Mouse (Mus musculus) intestine, embryonic 15.5 days (tissue): ENCODE data around the gene Kif15. TPM values are rescaled to one million over a fixed set of nuclear protein-coding genes. Genes with fewer than 3 reads are reported as not detected.

ENCODE experiments used
- ATAC-seq: fragments of 200-750 bp; cut with Nextera tagmentation; 2 replicates; pipeline ENCODE4 v1.8.0; 2017; ENCODE audit warnings: moderate TSS enrichment, moderate library complexity
- H3K27ac ChIP-seq: fragments of 300-500 bp; sonication (generic); 2 replicates; pipeline ENCODE4 v1.5.1; 2015; ENCODE audit warnings: mild to moderate bottlenecking, inconsistent platforms
- H3K27me3 ChIP-seq: fragments of 300-500 bp; sonication (generic); replicated peaks from 2 replicates; pipeline ENCODE4 v1.6.1; 2015; ENCODE audit warnings: inconsistent platforms
- H3K36me3 ChIP-seq: fragments of 300-500 bp; sonication (generic); 2 replicates; pipeline ENCODE4 v1.6.1; 2015; ENCODE audit warnings: inconsistent platforms
- H3K4me1 ChIP-seq: fragments of 300-500 bp; sonication (generic); replicated peaks from 2 replicates; pipeline ENCODE4 v1.6.1; 2015; ENCODE audit warnings: inconsistent platforms
- H3K4me2 ChIP-seq: fragments of 300-500 bp; sonication (generic); replicated peaks from 2 replicates; pipeline ENCODE4 v1.6.1; 2015; ENCODE audit warnings: mild to moderate bottlenecking, inconsistent platforms
- H3K4me3 ChIP-seq: fragments of 300-500 bp; sonication (generic); replicated peaks from 2 replicates; pipeline ENCODE4 v1.5.1; 2015; ENCODE audit warnings: inconsistent platforms
- H3K9ac ChIP-seq: fragments of 300-500 bp; sonication (generic); 2 replicates; pipeline ENCODE4 v1.6.1; 2015; ENCODE audit warnings: inconsistent platforms
- H3K9me3 ChIP-seq: fragments of 300-500 bp; sonication (generic); 2 replicates; pipeline ENCODE4 v1.6.1; 2016; ENCODE audit warnings: inconsistent platforms
- WGBS: fragments of 180-500 bp; shearing (Covaris S2); methylation state at CpG from one replicate; pipeline ENCODE4 v1.1.7; 2015; 5-methylcytosine and 5-hydroxymethylcytosine counted together
- polyA plus RNA-seq: library from polyadenylated mRNA; unstranded; fragments of >200 nt; fragmentation: Nextera tagmentation; extraction: Ambion mirVana; gene quantifications from 2 replicates; pipeline ENCODE4 v1.2.1, GENCODE M21; 2015

The Kif15 gene
- polyA plus RNA-seq, 1 experiment from 2014 or later = 44.9 TPM

GRCm38 (mm10) chr9:123021636-123022379, 71.0 kb downstream of the Kif15 start:
- H3K4me3 ChIP-seq = peak overlapping the region; percentile 79
- H3K36me3 ChIP-seq = no peaks in the 10 kb centered on the region
- H3K27ac ChIP-seq = no peak overlapping the region
- H3K4me2 ChIP-seq = peak overlapping the region; percentile 74
- H3K9ac ChIP-seq = peak overlapping the region; percentile 40; the same call in 1 of the 2 replicates
- H3K9me3 ChIP-seq = no peaks in the 10 kb centered on the region
- ATAC-seq = peak; percentile 3; the same call in 1 of the 2 replicates
- 0 out of 2 replicates have a peak, but pooled peaks cover 2% of the 10 kb centered on the region for H3K4me1 ChIP-seq
- WGBS = 39% methylated on average over 16 of the region's 24 CpGs
- H3K27me3 ChIP-seq = no peaks in the 10 kb centered on the region

- ATAC-seq = no peak
Measured at GRCm38 (mm10) chr9:123024201-123024600, 73.4 kb downstream of the Kif15 start.

GRCm38 (mm10) chr9:123031496-123032246, 80.8 kb downstream of the Kif15 start:
- H3K4me3 ChIP-seq = no peak overlapping the region
- 0 out of 2 replicates have a peak, but pooled peaks cover 3% of the 10 kb centered on the region for H3K4me1 ChIP-seq
- 69% methylated on average over 13 of the region's 13 CpGs for WGBS
- no peaks in the 10 kb centered on the region for H3K36me3 ChIP-seq
- H3K27ac ChIP-seq = no peak overlapping the region
- no peak overlapping the region for H3K9ac ChIP-seq
- H3K9me3 ChIP-seq = no peaks in the 10 kb centered on the region
- no peak overlapping the region for H3K4me2 ChIP-seq
- H3K27me3 ChIP-seq = no peaks in the 10 kb centered on the region
- ATAC-seq = no peak

More at GRCm38 (mm10) chr9:123024201-123024600, 73.4 kb downstream of the Kif15 start:
- H3K4me2 ChIP-seq = no peak overlapping the region
- 0 out of 2 replicates have a peak, but pooled peaks cover 2% of the 10 kb centered on the region for H3K4me1 ChIP-seq
- H3K36me3 ChIP-seq = no peaks in the 10 kb centered on the region
- H3K9me3 ChIP-seq = no peaks in the 10 kb centered on the region
- H3K9ac ChIP-seq = no peak overlapping the region
- 84% methylated on average over 2 of the region's 2 CpGs for WGBS
- no peaks in the 10 kb centered on the region for H3K27me3 ChIP-seq
- no peak overlapping the region for H3K27ac ChIP-seq
- no peak overlapping the region for H3K4me3 ChIP-seq

- Histone ChIP-seq H3K4me1 (0 out of 2 replicates have a peak, but pooled peaks cover 3% of the 10 kb centered on the region), H3K9me3 (no peaks in the 10 kb centered on the region), H3K27me3 (no peaks in the 10 kb centered on the region), H3K4me2 (no peak within 1 kb of the TSS), H3K9ac (no peak within 1 kb of the TSS), H3K4me3 (no peak within 1 kb of the TSS), H3K36me3 (no peaks in the 10 kb centered on the region), H3K27ac (no peak within 1 kb of the TSS)
- no peak for ATAC-seq
- 84% methylated on average over 4 of the region's 4 CpGs for WGBS
Measured at GRCm38 (mm10) chr9:123034426-123034825, 83.6 kb downstream of the Kif15 start, which contains the start of gene Tgm4. Tgm4 (plus strand) TSS chr9:123034726.

- 78% methylated on average over 1 of the region's 1 CpGs for WGBS
Measured at GRCm38 (mm10) chr9:123047665-123048064, 96.8 kb downstream of the Kif15 start.

GRCm38 (mm10) chr9:123058724-123059292, 108.0 kb downstream of the Kif15 start:
- no peak for ATAC-seq
- Histone ChIP-seq H3K27me3 (no peaks in the 10 kb centered on the region), H3K4me1 (no peaks in the 10 kb centered on the region), H3K9ac (no peak overlapping the region), H3K9me3 (no peaks in the 10 kb centered on the region), H3K4me3 (no peak overlapping the region), H3K27ac (no peak overlapping the region), H3K4me2 (no peak overlapping the region), H3K36me3 (no peaks in the 10 kb centered on the region)

More at GRCm38 (mm10) chr9:123047665-123048064, 96.8 kb downstream of the Kif15 start:
- no peak overlapping the region for H3K27ac ChIP-seq
- no peaks in the 10 kb centered on the region for H3K9me3 ChIP-seq
- no peak overlapping the region for H3K4me2 ChIP-seq
- no peaks in the 10 kb centered on the region for H3K36me3 ChIP-seq
- no peak for ATAC-seq
- H3K4me3 ChIP-seq = no peak overlapping the region
- H3K9ac ChIP-seq = no peak overlapping the region
- H3K4me1 ChIP-seq = no peaks in the 10 kb centered on the region
- H3K27me3 ChIP-seq = no peaks in the 10 kb centered on the region

GRCm38 (mm10) chr9:123060172-123060571, 109.3 kb downstream of the Kif15 start:
- 56% methylated on average over 3 of the region's 3 CpGs for WGBS
- no peak overlapping the region for H3K27ac ChIP-seq

More at GRCm38 (mm10) chr9:123060172-123060571, 109.3 kb downstream of the Kif15 start:
- H3K4me1 ChIP-seq = no peaks in the 10 kb centered on the region
- H3K9ac ChIP-seq = no peak overlapping the region
- H3K9me3 ChIP-seq = no peaks in the 10 kb centered on the region
- H3K27me3 ChIP-seq = no peaks in the 10 kb centered on the region
- no peak overlapping the region for H3K4me2 ChIP-seq
- H3K36me3 ChIP-seq = no peaks in the 10 kb centered on the region
- peak; percentile 62 for ATAC-seq
- no peak overlapping the region for H3K4me3 ChIP-seq

Other genes with a start within 250 kb of the Kif15 start
- gene Topaz1, start 203.7 kb upstream of the Kif15 start, polyA plus RNA-seq = not detected in 2 replicates
- gene Tcaim, start 145.5 kb upstream of the Kif15 start, polyA plus RNA-seq = 5.1 and 5.7 TPM in 2 replicates
- 0.29 TPM in 1 of 2 replicates, not detected in the other for gene Gm35549, start 107.0 kb upstream of the Kif15 start, polyA plus RNA-seq
- 46.6 and 48.3 TPM in 2 replicates for gene Zfp445, start 85.0 kb upstream of the Kif15 start, polyA plus RNA-seq
- 2.8 and 3.4 TPM in 2 replicates for gene Zkscan7, start 65.4 kb upstream of the Kif15 start, polyA plus RNA-seq
- gene Zfp105, start 28.0 kb upstream of the Kif15 start, polyA plus RNA-seq = 12.2 and 13.7 TPM in 2 replicates
- gene 1110059G10Rik, start within 50 bp of the Kif15 start, polyA plus RNA-seq = 32.8 and 33.7 TPM in 2 replicates
- gene Tmem42, start 70.3 kb downstream of the Kif15 start, polyA plus RNA-seq = 19.2 and 19.3 TPM in 2 replicates
- gene Tgm4, start 83.7 kb downstream of the Kif15 start, polyA plus RNA-seq = 0.26 and 0.45 TPM in 2 replicates
- 78.6 and 82.6 TPM in 2 replicates for gene Zdhhc3, start 162.2 kb downstream of the Kif15 start, polyA plus RNA-seq
- gene Exosc7, start 162.2 kb downstream of the Kif15 start, polyA plus RNA-seq = 135 and 138 TPM in 2 replicates
- 0.51 TPM in 1 of 2 replicates, not detected in the other for gene Clec3b, start 199.9 kb downstream of the Kif15 start, polyA plus RNA-seq